Mouse (Mus musculus) left cerebral cortex, adult 8-10 months (tissue): ENCODE measurements around the gene Pramel1. TPM values are rescaled to one million over a fixed set of nuclear protein-coding genes. Genes with fewer than 3 reads are reported as not detected.

Source experiments
- total RNA-seq, 4 experiments: library from RNA; stranded (reverse); gene quantifications; 2 replicates each; pipeline ENCODE4 v1.2.4; 2022

Pramel1 gene
- total RNA-seq, 4 experiments from 2014 or later = 0.13 TPM; not detected in 2

Other genes starting within 250 kb of the Pramel1 start
- gene Prdm2, start 181.4 kb upstream of the Pramel1 start, total RNA-seq = 10 to 100 TPM; 35.9 to 40.1 (median 39.0) TPM
- gene Pdpn, start 94.9 kb upstream of the Pramel1 start, total RNA-seq = 10 to 100 TPM; 15.2 to 25.6 (median 19.6) TPM
- gene Lrrc38, start 44.7 kb upstream of the Pramel1 start, total RNA-seq = 1 to 10 TPM; 1.5 to 2.2 (median 1.8) TPM
- gene Pramef8, start 18.0 kb downstream of the Pramel1 start, total RNA-seq = 10 to 100 TPM; 10.4 to 15.2 (median 11.8) TPM
- gene Oog4, start 55.9 kb downstream of the Pramel1 start, total RNA-seq = not detected
- gene Gm13043, start 116.9 kb downstream of the Pramel1 start, total RNA-seq = not detected
- not detected for gene Gm13040, start 141.5 kb downstream of the Pramel1 start, total RNA-seq
- gene BC080695, start 157.3 kb downstream of the Pramel1 start, total RNA-seq = not detected
- gene Gm13057, start 157.3 kb downstream of the Pramel1 start, total RNA-seq = not detected
- gene Gm13083, start 220.6 kb downstream of the Pramel1 start, total RNA-seq = not detected